Mouse (Mus musculus): ENCODE measurements at regions not wholly inside any gene's neighbourhood (a gene's known extent, or its start where the extent isn't known, plus 50 kb on each side); places are given as distances from the start of the nearest gene placed in this dataset.

- 15% methylated on average over 4 of the region's 4 CpGs for WGBS
- DNase-seq (ENCODE audit: low spot score) (no peak), ATAC-seq (ENCODE audit: low FRiP score) (peak; percentile 46; the same call in 1 of the 2 replicates)
- no peak overlapping the region for H3K4me3 ChIP-seq (replicated peaks; ENCODE audit: low read length)
- no peaks in the 10 kb centered on the region for H3K9me3 ChIP-seq (ENCODE audit: control insufficient read depth, low read length)
- peak overlapping the region; percentile 21; the same call in 1 of the 2 replicates for H3K9ac ChIP-seq
- H3K36me3 ChIP-seq (replicated peaks; ENCODE audit: control insufficient read depth, insufficient read depth) = no peaks in the 10 kb centered on the region
- H3K4me1 ChIP-seq (replicated peaks; ENCODE audit: control insufficient read depth, insufficient read depth, low read length) = peaks cover 21% of the 10 kb centered on the region
- H3K27ac ChIP-seq = peak overlapping the region; percentile 94
- H3K4me2 ChIP-seq (replicated peaks) = peak overlapping the region; percentile 10; the same call in 1 of the 2 replicates
- H3K27me3 ChIP-seq (ENCODE audit: control insufficient read depth, insufficient read depth, low read length) = no peaks in the 10 kb centered on the region
These were observed 430.1 kb downstream of the Prss52 start for GRCm38 (mm10) chr14:64534194-64534593.

- DNase-seq (ENCODE audit: low spot score) (no peak), ATAC-seq (ENCODE audit: low FRiP score) (no peak)
- Histone ChIP-seq H3K9ac (no peak overlapping the region), H3K4me1 (replicated peaks; ENCODE audit: control insufficient read depth, insufficient read depth, low read length) (peaks cover 6% of the 10 kb centered on the region), H3K27me3 (ENCODE audit: control insufficient read depth, insufficient read depth, low read length) (no peaks in the 10 kb centered on the region), H3K4me3 (replicated peaks; ENCODE audit: low read length) (no peak overlapping the region), H3K9me3 (ENCODE audit: control insufficient read depth, low read length) (no peaks in the 10 kb centered on the region), H3K36me3 (replicated peaks; ENCODE audit: control insufficient read depth, insufficient read depth) (no peaks in the 10 kb centered on the region), H3K27ac (no peak overlapping the region), H3K4me2 (replicated peaks) (no peak overlapping the region)
- WGBS = 70% methylated on average over 2 of the region's 2 CpGs
These were observed 435.4 kb downstream of the Prss52 start for GRCm38 (mm10) chr14:64539436-64539835.

- 62% methylated on average over 3 of the region's 3 CpGs for WGBS
- H3K4me2 ChIP-seq (replicated peaks) = no peak overlapping the region
- H3K27ac ChIP-seq = 0 out of 2 replicates have a peak overlapping the region, but pooled peaks have one; percentile 52
- no peaks in the 10 kb centered on the region for H3K27me3 ChIP-seq (ENCODE audit: control insufficient read depth, insufficient read depth, low read length)
- no peak overlapping the region for H3K9ac ChIP-seq
- H3K4me1 ChIP-seq (replicated peaks; ENCODE audit: control insufficient read depth, insufficient read depth, low read length) = no peaks in the 10 kb centered on the region
- no peak overlapping the region for H3K4me3 ChIP-seq (replicated peaks; ENCODE audit: low read length)
- H3K36me3 ChIP-seq (replicated peaks; ENCODE audit: control insufficient read depth, insufficient read depth) = no peaks in the 10 kb centered on the region
- DNase-seq (ENCODE audit: low spot score) = no peak
- no peak for ATAC-seq (ENCODE audit: low FRiP score)
- H3K9me3 ChIP-seq (ENCODE audit: control insufficient read depth, low read length) = no peaks in the 10 kb centered on the region
These were observed 441.0 kb downstream of the Prss52 start for GRCm38 (mm10) chr14:64545056-64545455.

GRCm38 (mm10) chr14:64546787-64547186 is 442.7 kb downstream of the Prss52 start:
- 8% methylated on average over 4 of the region's 4 CpGs for WGBS

GRCm38 (mm10) chr14:64552951-64553350 is 448.9 kb downstream of the Prss52 start:
- Histone ChIP-seq H3K9ac (no peak overlapping the region), H3K4me1 (replicated peaks; ENCODE audit: control insufficient read depth, insufficient read depth, low read length) (no peaks in the 10 kb centered on the region), H3K27me3 (ENCODE audit: control insufficient read depth, insufficient read depth, low read length) (no peaks in the 10 kb centered on the region), H3K36me3 (replicated peaks; ENCODE audit: control insufficient read depth, insufficient read depth) (no peaks in the 10 kb centered on the region), H3K27ac (no peak overlapping the region), H3K9me3 (ENCODE audit: control insufficient read depth, low read length) (no peaks in the 10 kb centered on the region), H3K4me2 (replicated peaks) (no peak overlapping the region), H3K4me3 (replicated peaks; ENCODE audit: low read length) (no peak overlapping the region)
- no peak for DNase-seq (ENCODE audit: low spot score)
- no peak for ATAC-seq (ENCODE audit: low FRiP score)
- WGBS = 65% methylated on average over 4 of the region's 4 CpGs

More at GRCm38 (mm10) chr14:64546787-64547186, 442.7 kb downstream of the Prss52 start:
- no peak overlapping the region for H3K27ac ChIP-seq
- DNase-seq (ENCODE audit: low spot score) (peak; percentile 51), ATAC-seq (ENCODE audit: low FRiP score) (no peak)
- H3K4me2 ChIP-seq (replicated peaks) = no peak overlapping the region
- H3K27me3 ChIP-seq (ENCODE audit: control insufficient read depth, insufficient read depth, low read length) = no peaks in the 10 kb centered on the region
- no peaks in the 10 kb centered on the region for H3K4me1 ChIP-seq (replicated peaks; ENCODE audit: control insufficient read depth, insufficient read depth, low read length)
- no peaks in the 10 kb centered on the region for H3K9me3 ChIP-seq (ENCODE audit: control insufficient read depth, low read length)
- H3K36me3 ChIP-seq (replicated peaks; ENCODE audit: control insufficient read depth, insufficient read depth) = no peaks in the 10 kb centered on the region
- no peak overlapping the region for H3K4me3 ChIP-seq (replicated peaks; ENCODE audit: low read length)
- no peak overlapping the region for H3K9ac ChIP-seq

- no peak for ATAC-seq (ENCODE audit: low FRiP score)
- 89% methylated on average over 7 of the region's 7 CpGs for WGBS
- Histone ChIP-seq H3K9ac (no peak overlapping the region), H3K4me1 (replicated peaks; ENCODE audit: control insufficient read depth, insufficient read depth, low read length) (no peaks in the 10 kb centered on the region), H3K27ac (no peak overlapping the region), H3K36me3 (replicated peaks; ENCODE audit: control insufficient read depth, insufficient read depth) (no peaks in the 10 kb centered on the region), H3K9me3 (ENCODE audit: control insufficient read depth, low read length) (no peaks in the 10 kb centered on the region), H3K4me3 (replicated peaks; ENCODE audit: low read length) (no peak overlapping the region), H3K27me3 (ENCODE audit: control insufficient read depth, insufficient read depth, low read length) (no peaks in the 10 kb centered on the region), H3K4me2 (replicated peaks) (no peak overlapping the region)
- no peak for DNase-seq (ENCODE audit: low spot score)
These were observed 452.0 kb downstream of the Prss52 start for GRCm38 (mm10) chr14:64556042-64556441.

GRCm38 (mm10) chr14:64557453-64557852 is 453.4 kb downstream of the Prss52 start:
- Histone ChIP-seq H3K9me3 (ENCODE audit: control insufficient read depth, low read length) (no peaks in the 10 kb centered on the region), H3K4me3 (replicated peaks; ENCODE audit: low read length) (no peak overlapping the region), H3K9ac (no peak overlapping the region), H3K36me3 (replicated peaks; ENCODE audit: control insufficient read depth, insufficient read depth) (no peaks in the 10 kb centered on the region), H3K27ac (no peak overlapping the region), H3K27me3 (ENCODE audit: control insufficient read depth, insufficient read depth, low read length) (no peaks in the 10 kb centered on the region), H3K4me2 (replicated peaks) (no peak overlapping the region), H3K4me1 (replicated peaks; ENCODE audit: control insufficient read depth, insufficient read depth, low read length) (no peaks in the 10 kb centered on the region)
- ATAC-seq (ENCODE audit: low FRiP score) (no peak), DNase-seq (ENCODE audit: low spot score) (no peak)
- 56% methylated on average over 6 of the region's 6 CpGs for whole genome bisulfite sequencing

- Histone ChIP-seq H3K4me2 (replicated peaks) (no peak overlapping the region), H3K27me3 (ENCODE audit: control insufficient read depth, insufficient read depth, low read length) (no peaks in the 10 kb centered on the region), H3K27ac (no peak overlapping the region), H3K9ac (no peak overlapping the region), H3K9me3 (ENCODE audit: control insufficient read depth, low read length) (no peaks in the 10 kb centered on the region), H3K36me3 (replicated peaks; ENCODE audit: control insufficient read depth, insufficient read depth) (no peaks in the 10 kb centered on the region), H3K4me1 (replicated peaks; ENCODE audit: control insufficient read depth, insufficient read depth, low read length) (peaks cover 5% of the 10 kb centered on the region; the same call in 1 of the 2 replicates), H3K4me3 (replicated peaks; ENCODE audit: low read length) (no peak overlapping the region)
- WGBS = 19% methylated on average over 6 of the region's 6 CpGs
- ATAC-seq (ENCODE audit: low FRiP score) (no peak), DNase-seq (ENCODE audit: low spot score) (no peak)
These were observed 464.6 kb downstream of the Prss52 start for GRCm38 (mm10) chr14:64568689-64569088.

GRCm38 (mm10) chr14:64570951-64571350 is 466.9 kb downstream of the Prss52 start:
- no peak for DNase-seq (ENCODE audit: low spot score)

GRCm38 (mm10) chr14:64572756-64573155 is 468.7 kb downstream of the Prss52 start:
- DNase-seq (ENCODE audit: low spot score) (no peak), ATAC-seq (ENCODE audit: low FRiP score) (no peak)
- H3K27me3 ChIP-seq (ENCODE audit: control insufficient read depth, insufficient read depth, low read length) = no peaks in the 10 kb centered on the region
- peak overlapping the region; percentile 95 for H3K27ac ChIP-seq
- no peaks in the 10 kb centered on the region for H3K9me3 ChIP-seq (ENCODE audit: control insufficient read depth, low read length)
- no peak overlapping the region for H3K4me2 ChIP-seq (replicated peaks)
- peaks cover 12% of the 10 kb centered on the region for H3K4me1 ChIP-seq (replicated peaks; ENCODE audit: control insufficient read depth, insufficient read depth, low read length)
- 84% methylated on average over 2 of the region's 2 CpGs for WGBS
- H3K9ac ChIP-seq = no peak overlapping the region
- no peak overlapping the region for H3K4me3 ChIP-seq (replicated peaks; ENCODE audit: low read length)
- no peaks in the 10 kb centered on the region for H3K36me3 ChIP-seq (replicated peaks; ENCODE audit: control insufficient read depth, insufficient read depth)

More at GRCm38 (mm10) chr14:64570951-64571350, 466.9 kb downstream of the Prss52 start:
- peaks cover 12% of the 10 kb centered on the region; the same call in 1 of the 2 replicates for H3K4me1 ChIP-seq (replicated peaks; ENCODE audit: control insufficient read depth, insufficient read depth, low read length)
- H3K4me2 ChIP-seq (replicated peaks) = no peak overlapping the region
- no peak for ATAC-seq (ENCODE audit: low FRiP score)
- no peaks in the 10 kb centered on the region for H3K27me3 ChIP-seq (ENCODE audit: control insufficient read depth, insufficient read depth, low read length)
- no peaks in the 10 kb centered on the region for H3K36me3 ChIP-seq (replicated peaks; ENCODE audit: control insufficient read depth, insufficient read depth)
- H3K9ac ChIP-seq = no peak overlapping the region
- no peak overlapping the region for H3K27ac ChIP-seq
- WGBS = 72% methylated on average over 7 of the region's 7 CpGs
- H3K4me3 ChIP-seq (replicated peaks; ENCODE audit: low read length) = no peak overlapping the region
- H3K9me3 ChIP-seq (ENCODE audit: control insufficient read depth, low read length) = no peaks in the 10 kb centered on the region
